Mouse (Mus musculus): ENCODE measurements around the gene Bckdhb.
"Not testable (repeated sequence)": the region's sequence is repeated elsewhere in the genome, so short reads cannot be mapped to it uniquely, and the experiment has no call there.

- TF ChIP-seq CTCF (IDR thresholded peaks at IDR 0.05; ENCODE audit: extremely low read depth, insufficient read depth, insufficient read length, insufficient replicate concordance); POLR2A (IDR thresholded peaks at IDR 0.05; ENCODE audit: low read depth, low read length): not testable (repeated sequence)
Observed at GRCm38 (mm10) chr9:84018141-84018540, 93.2 kb downstream of the Bckdhb start.

Measured in spleen, adult 2 months (tissue).